Mouse (Mus musculus): ENCODE results near the gene Fam234b.

Fam234b gene

GRCm38 (mm10) chr6:135223786-135224416 is 26.1 kb downstream of the Fam234b start:
- in situ Hi-C loops (cut with MboI, MseI), result no loop called here

GRCm38 (mm10) chr6:135228465-135228941 is 30.7 kb downstream of the Fam234b start:
- in situ Hi-C loops (cut with MboI, MseI), result no loop called here

GRCm38 (mm10) chr6:135230586-135230985 is 32.8 kb downstream of the Fam234b start:
- in situ Hi-C loops (cut with MboI, MseI), result no loop called here

DNA sequence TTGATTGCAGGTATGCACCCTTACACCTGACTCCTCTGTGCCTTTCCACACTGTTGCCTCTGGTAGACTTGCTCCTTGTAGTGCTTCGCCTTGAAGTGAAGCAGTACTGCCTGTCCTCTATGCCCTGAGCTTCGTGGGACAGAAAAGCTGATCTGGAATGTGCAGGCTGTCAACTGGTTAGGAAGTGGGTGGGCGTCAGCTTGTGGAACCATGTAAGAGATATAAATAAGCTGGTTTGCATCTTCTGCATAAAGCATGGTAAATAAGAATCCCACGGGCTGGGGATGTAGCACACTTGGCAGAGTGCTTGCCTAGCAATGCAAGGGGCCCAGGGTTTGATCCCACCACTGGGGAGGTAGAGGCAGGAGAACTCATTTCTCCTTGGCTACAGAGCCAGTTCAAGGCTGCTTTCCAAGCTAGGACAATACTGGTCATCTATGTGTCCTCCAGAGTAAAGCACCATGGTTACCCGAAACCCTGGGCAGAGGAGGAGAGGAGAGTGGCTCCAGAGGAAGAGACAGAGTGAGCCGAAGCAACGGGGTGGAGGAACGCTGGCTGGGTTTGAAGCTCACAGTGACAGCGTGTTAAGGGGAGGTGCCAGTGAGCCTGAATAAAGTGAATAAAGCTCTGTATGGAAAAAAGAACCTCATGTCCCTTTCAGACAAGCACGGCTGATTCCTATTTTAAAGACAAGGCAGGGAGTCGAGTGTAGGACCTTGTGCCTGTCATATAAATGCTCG is 34.8 kb downstream of the Fam234b start:
- in situ Hi-C loops (cut with MboI, MseI), result no loop called here

- in situ Hi-C loops (cut with MboI, MseI), result no loop called here
These were observed 38.0 kb downstream of the Fam234b start for GRCm38 (mm10) chr6:135235742-135236141.

DNA sequence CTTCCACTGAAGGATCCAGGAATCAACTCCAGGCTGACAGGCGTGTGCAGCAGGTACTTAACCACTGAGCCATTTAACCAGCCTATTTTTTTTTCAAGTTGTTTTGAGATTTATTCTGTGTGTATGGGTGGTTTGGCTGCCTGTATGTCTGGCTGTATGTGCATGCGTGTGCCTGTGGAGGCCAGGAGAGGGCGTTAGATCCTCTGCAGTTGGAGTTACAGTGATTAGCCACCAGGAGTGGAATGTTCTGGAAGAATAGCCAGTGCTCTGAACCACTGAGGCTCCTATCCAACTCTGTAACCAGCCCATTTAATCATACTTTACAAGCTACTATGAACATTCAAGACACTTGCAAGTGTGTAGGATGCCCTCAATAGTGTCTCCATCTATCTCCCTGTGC is 38.8 kb downstream of the Fam234b start:
- in situ Hi-C loops (cut with MboI, MseI), result no loop called here

- in situ Hi-C loops (cut with MboI, MseI), result no loop called here
These were observed 39.5 kb downstream of the Fam234b start for GRCm38 (mm10) chr6:135237326-135237725.

DNA sequence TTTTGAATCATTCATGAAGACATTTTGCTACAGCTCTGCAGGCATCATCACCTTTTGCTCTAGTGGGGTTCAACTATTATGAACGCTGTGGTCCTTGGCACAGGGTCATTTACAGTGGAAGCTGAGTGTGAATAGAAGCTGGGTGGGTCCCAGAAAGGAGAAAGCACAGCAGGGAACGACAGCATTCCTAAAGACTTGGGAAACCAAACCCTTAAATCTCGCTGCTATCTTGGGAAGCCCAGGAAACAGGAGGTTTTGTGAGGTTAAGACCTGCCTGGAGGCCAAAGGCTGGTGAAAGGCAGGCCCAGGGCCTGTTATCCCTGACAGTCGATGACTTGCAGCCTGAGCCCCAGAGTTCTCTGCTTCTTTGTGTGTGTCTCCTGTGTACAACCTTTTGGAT is 40.4 kb downstream of the Fam234b start:
- in situ Hi-C loops (cut with MboI, MseI), result no loop called here

- in situ Hi-C loops (cut with MboI, MseI), result no loop called here
These were observed 42.6 kb downstream of the Fam234b start for GRCm38 (mm10) chr6:135240361-135240760.

- in situ Hi-C loops (cut with MboI, MseI), result no loop called here
These were observed 47.8 kb downstream of the Fam234b start for GRCm38 (mm10) chr6:135245586-135245985.

GRCm38 (mm10) chr6:135247861-135248260 is 50.1 kb downstream of the Fam234b start:
- in situ Hi-C loops (cut with MboI, MseI), result no loop called here

GRCm38 (mm10) chr6:135249846-135250531 is 52.2 kb downstream of the Fam234b start:
- in situ Hi-C loops (cut with MboI, MseI), result loop anchor here (5.0 kb wide), 1 partner anchor 127 kb away; no protein-coding TSS in a partner anchor

DNA sequence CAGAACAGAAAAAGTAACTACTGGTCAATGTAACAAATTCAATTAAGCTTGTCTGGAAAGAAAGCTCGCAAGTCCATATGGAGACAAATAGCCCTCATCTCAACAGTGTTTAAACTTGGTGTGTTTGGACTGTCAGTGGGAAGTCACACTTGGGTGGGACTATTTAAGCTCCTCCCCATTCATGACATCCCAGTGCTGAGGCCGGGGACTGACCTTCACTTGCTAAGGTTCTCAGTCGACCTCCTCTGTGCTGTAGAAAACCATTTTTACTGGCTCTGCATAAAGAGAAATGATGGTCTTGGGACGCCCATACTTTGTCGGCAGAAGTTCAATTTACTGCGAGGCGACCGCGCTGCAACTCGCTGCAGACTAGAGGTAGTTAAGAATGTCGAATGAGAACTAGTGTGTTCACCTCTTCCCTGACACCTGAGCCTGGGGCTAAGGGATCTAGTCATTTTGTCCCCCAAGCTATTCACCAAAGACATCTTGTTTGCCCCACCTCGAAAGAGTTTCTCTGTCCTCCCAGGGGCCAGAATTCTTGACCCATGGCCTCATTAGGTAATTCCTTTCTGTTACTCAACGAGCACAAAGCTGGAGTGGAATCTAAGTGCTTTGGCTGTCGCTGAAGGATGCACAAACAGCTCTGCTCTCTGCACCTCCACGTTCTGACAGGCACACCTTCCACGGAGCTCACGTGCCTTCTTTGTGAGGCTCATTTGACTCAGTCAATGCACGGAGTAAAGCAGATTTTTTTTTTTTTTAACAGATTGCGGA is 53.3 kb downstream of the Fam234b start:
- in situ Hi-C loops (cut with MboI, MseI), result loop anchor here (5.0 kb wide), 1 partner anchor 126 kb away; no protein-coding TSS in a partner anchor

DNA sequence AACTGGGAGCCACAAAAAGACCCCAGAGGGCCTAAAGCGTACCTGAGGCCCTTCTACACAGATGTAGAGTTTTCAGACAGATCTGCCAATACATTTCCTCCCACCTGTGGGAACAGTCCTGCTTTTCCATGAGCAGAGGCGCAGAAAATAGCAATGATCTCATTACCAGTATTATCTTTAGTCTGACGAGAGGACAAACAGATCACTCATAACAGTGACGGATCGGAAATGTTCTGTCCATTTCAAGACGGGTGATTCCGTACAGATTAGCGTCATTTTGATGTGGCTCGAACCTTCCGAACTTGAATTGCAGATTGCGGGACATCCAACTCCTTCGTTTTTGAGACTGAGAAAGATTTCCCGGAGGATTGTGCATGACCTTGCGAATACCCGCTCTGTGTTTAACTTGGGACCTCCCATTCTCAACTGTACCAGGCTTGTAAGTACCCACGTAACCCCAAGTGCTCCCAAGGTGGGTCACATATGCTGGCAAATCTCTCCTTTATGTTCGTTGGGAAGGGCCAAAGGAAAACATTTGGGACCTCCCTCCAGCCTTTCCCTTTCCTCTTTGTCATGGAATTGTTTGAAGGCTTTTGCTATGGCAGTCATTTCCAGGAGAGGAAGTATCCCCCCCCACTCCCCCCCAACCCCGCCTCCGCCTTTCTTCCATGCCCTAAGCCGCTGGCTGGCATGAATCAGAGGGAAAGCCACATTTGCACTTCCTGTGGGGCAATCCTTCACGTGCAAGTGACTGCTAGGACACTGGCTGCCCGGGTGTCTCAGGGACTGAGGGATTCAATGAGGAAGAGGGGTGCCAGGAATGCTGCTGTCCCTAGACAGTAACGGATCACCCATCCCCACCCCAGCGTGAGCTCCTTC is 54.3 kb downstream of the Fam234b start:
- in situ Hi-C loops (cut with MboI, MseI), result loop anchor here (5.0 kb wide), 1 partner anchor 125 kb away; no protein-coding TSS in a partner anchor

GRCm38 (mm10) chr6:135252728-135253077 is 54.9 kb downstream of the Fam234b start:
- in situ Hi-C loops (cut with MboI, MseI), result loop anchor here (5.0 kb wide), 1 partner anchor 125 kb away; no protein-coding TSS in a partner anchor

GRCm38 (mm10) chr6:135254153-135254552 is 56.4 kb downstream of the Fam234b start, which contains the start of gene Gsg1:
Gene Gsg1 (minus strand): TSS chr6:135254351.
- in situ Hi-C loops (cut with MboI, MseI), result loop anchor here (5.0 kb wide), 1 partner anchor 123 kb away; no protein-coding TSS in a partner anchor

DNA sequence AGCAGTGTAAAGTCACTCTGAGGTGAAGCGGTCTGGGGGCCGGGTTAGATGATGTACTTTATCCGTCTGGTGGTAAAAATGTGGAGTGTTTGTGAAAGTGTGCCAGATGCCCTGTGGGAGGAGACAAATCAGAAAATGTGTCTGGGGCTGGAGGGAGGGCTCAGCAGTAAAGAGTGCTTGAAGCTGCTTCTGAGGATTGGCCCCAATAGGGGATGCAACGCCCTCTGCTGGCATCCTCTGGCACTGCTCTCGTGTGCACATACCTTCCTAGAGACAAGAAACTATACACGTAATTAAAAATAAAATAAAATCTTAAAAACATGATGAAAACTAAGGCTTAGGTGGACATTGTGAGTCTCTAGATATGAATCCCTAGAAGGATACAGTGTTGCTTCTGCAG is 62.7 kb downstream of the Fam234b start:
- in situ Hi-C loops (cut with MboI, MseI), result no loop called here

GRCm38 (mm10) chr6:135261124-135261523 is 63.3 kb downstream of the Fam234b start:
- in situ Hi-C loops (cut with MboI, MseI), result no loop called here

- in situ Hi-C loops (cut with MboI, MseI), result no loop called here
These were observed 64.8 kb downstream of the Fam234b start for GRCm38 (mm10) chr6:135262565-135262964.

- in situ Hi-C loops (cut with MboI, MseI), result no loop called here
These were observed 66.4 kb downstream of the Fam234b start for GRCm38 (mm10) chr6:135264136-135264535.

Data from T-helper 1 cell (primary cell).